Mouse (Mus musculus): Measurements from ENCODE around the gene Clk2. TPM values are rescaled to one million over a fixed set of nuclear protein-coding genes. Genes with fewer than 3 reads are reported as not detected.

Gene Clk2
- polyA plus RNA-seq, 1 experiment from 2014 or later = 26.5 TPM

DNA sequence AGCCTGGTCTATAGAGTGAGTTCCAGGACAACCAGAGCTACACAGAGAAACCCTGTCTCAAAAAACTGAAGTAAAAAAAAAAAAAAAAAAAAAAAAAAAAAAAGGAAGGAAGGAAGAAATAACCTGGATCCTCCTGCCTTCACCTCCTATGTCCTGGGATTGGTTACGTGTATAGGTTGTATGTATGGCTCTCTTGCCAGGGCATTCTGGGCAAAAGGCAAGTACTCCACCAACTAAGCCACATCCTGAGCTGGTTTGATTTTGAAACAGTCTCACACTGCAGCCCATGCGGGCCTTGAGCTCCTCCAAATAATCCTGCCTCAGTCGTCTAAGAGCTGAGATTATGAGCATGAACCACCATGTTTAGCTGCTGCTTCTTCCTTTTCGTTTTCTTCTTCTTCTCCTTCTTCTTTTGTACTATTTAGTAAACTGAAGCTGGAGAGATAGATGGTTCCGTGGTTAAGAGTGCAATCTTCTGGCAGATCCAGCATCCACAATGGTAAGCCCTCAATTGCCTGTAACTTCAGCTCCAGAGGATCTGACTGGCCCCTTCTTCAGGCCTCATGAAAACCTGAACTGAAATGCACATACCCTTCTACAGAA, 851 bp upstream of the Clk2 start:
- no peak overlapping the region for H3K27ac ChIP-seq (ENCODE audit: low read depth, low read length)
- no peak overlapping the region for H3K9ac ChIP-seq (ENCODE audit: low read length)
- 79% methylated on average over 5 of the region's 5 CpGs for WGBS

DNA sequence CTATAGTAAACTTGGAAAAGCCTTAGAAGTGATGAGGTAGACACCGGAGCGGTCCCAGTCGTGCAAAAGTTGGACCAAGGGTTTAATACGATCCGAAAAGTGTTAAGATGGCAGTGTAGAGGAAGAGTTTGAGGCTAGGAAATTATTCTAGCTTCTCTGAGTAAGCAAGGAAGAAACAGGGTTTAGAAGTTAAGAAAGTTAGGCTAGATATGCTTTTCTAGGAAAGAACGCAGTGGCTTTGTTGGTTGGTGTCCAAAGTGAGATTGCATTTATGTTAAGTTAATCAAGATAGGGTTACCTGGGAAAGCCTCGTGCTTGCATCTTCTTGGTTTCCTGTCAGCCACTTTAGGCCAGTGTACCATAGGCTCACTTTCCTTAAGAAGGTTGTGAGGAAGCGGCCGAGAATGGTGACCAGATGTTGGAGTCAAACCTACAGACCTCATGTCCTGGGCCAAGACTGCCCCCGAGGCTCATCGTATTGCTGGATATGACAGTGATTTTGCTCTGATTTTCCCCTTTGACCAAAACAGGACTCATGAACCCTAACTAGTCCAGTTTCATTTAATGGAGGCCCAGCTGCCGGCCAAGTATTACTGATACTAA, 774 bp downstream of the Clk2 start:
- Histone ChIP-seq H3K36me3 (ENCODE audit: control insufficient read depth, insufficient read depth, low read length) (peaks cover 17% of the 10 kb centered on the region), H3K4me2 (ENCODE audit: low read depth) (peak overlapping the region; percentile 83), H3K9me3 (ENCODE audit: control insufficient read depth, low read length) (no peaks in the 10 kb centered on the region), H3K27me3 (ENCODE audit: control insufficient read depth, insufficient read depth, low read length) (no peaks in the 10 kb centered on the region), H3K27ac (ENCODE audit: low read depth, low read length) (peak overlapping the region; percentile 90), H3K4me1 (ENCODE audit: control insufficient read depth, insufficient read depth, low read length) (peaks cover 7% of the 10 kb centered on the region), H3K9ac (ENCODE audit: low read length) (peak overlapping the region; percentile 88), H3K4me3 (ENCODE audit: low read depth, low read length) (peak overlapping the region; percentile 77)
- 24% methylated on average over 12 of the region's 12 CpGs for WGBS
- DNase-seq (ENCODE audit: low spot score) = no peak
- ATAC-seq (ENCODE audit: insufficient read depth, low FRiP score, low TSS enrichment) = no peak

More for the DNA sequence above, 851 bp upstream of the Clk2 start:
- Histone ChIP-seq H3K4me2 (ENCODE audit: low read depth) (peak overlapping the region; percentile 83), H3K4me1 (ENCODE audit: control insufficient read depth, insufficient read depth, low read length) (peaks cover 13% of the 10 kb centered on the region), H3K36me3 (ENCODE audit: control insufficient read depth, insufficient read depth, low read length) (peaks cover 2% of the 10 kb centered on the region), H3K9me3 (ENCODE audit: control insufficient read depth, low read length) (no peaks in the 10 kb centered on the region), H3K4me3 (ENCODE audit: low read depth, low read length) (peak overlapping the region; percentile 77), H3K27me3 (ENCODE audit: control insufficient read depth, insufficient read depth, low read length) (peaks cover 3% of the 10 kb centered on the region; the same call in 1 of the 2 replicates)
- no peak for ATAC-seq (ENCODE audit: insufficient read depth, low FRiP score, low TSS enrichment)
- no peak for DNase-seq (ENCODE audit: low spot score)

DNA sequence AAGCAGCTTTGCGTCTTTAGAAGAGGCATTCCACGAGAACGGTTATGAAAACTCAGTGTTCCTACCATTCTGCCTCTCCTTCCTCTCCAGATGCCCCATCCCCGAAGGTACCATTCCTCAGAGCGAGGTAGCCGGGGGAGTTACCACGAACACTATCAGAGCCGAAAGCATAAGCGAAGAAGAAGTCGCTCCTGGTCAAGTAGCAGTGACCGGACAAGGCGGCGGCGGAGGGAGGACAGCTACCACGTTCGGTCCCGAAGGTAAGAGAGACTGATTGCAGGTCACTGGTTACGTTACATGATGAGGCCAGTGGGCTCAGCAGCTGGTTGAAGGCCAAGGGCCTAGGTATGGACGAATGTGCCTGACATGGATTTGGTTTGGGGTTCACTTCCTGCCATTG, 2.4 kb downstream of the Clk2 start:
- H3K4me2 ChIP-seq (ENCODE audit: low read depth) = no peak overlapping the region

DNA sequence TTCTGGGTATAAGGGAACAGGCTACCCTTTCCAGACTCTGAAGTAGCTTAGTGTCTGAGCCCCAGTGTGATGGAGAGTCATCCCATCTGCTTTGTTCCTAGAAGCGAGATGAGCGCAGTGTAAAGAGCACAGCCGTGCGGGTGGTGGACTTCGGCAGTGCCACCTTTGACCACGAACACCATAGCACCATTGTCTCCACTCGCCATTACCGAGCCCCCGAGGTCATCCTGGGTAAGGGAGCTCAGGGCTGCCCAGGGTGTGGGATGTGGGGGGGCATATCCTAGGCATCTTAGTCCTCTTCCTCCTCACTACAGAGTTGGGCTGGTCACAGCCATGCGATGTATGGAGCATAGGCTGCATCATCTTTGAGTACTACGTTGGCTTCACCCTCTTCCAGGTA, 10.2 kb downstream of the Clk2 start:
- no peak for ATAC-seq (ENCODE audit: insufficient read depth, low FRiP score, low TSS enrichment)
- H3K4me2 ChIP-seq (ENCODE audit: low read depth) = no peak overlapping the region
- DNase-seq (ENCODE audit: low spot score) = no peak
- H3K27me3 ChIP-seq (ENCODE audit: control insufficient read depth, insufficient read depth, low read length) = no peaks in the 10 kb centered on the region
- H3K27ac ChIP-seq (ENCODE audit: low read depth, low read length) = no peak overlapping the region
- no peak overlapping the region for H3K4me3 ChIP-seq (ENCODE audit: low read depth, low read length)
- H3K9me3 ChIP-seq (ENCODE audit: control insufficient read depth, low read length) = no peaks in the 10 kb centered on the region
- no peak overlapping the region for H3K9ac ChIP-seq (ENCODE audit: low read length)
- 94% methylated on average over 11 of the region's 11 CpGs for WGBS
- H3K4me1 ChIP-seq (ENCODE audit: control insufficient read depth, insufficient read depth, low read length) = peaks cover 9% of the 10 kb centered on the region
- H3K36me3 ChIP-seq (ENCODE audit: control insufficient read depth, insufficient read depth, low read length) = peaks cover 32% of the 10 kb centered on the region

More for the DNA sequence above, 2.4 kb downstream of the Clk2 start:
- H3K36me3 ChIP-seq (ENCODE audit: control insufficient read depth, insufficient read depth, low read length) = peaks cover 23% of the 10 kb centered on the region
- H3K4me3 ChIP-seq (ENCODE audit: low read depth, low read length) = no peak overlapping the region
- WGBS = 97% methylated on average over 19 of the region's 19 CpGs
- H3K27ac ChIP-seq (ENCODE audit: low read depth, low read length) = no peak overlapping the region
- no peaks in the 10 kb centered on the region for H3K9me3 ChIP-seq (ENCODE audit: control insufficient read depth, low read length)
- H3K27me3 ChIP-seq (ENCODE audit: control insufficient read depth, insufficient read depth, low read length) = no peaks in the 10 kb centered on the region
- DNase-seq (ENCODE audit: low spot score) = no peak
- H3K9ac ChIP-seq (ENCODE audit: low read length) = no peak overlapping the region
- ATAC-seq (ENCODE audit: insufficient read depth, low FRiP score, low TSS enrichment) = no peak
- peaks cover 7% of the 10 kb centered on the region for H3K4me1 ChIP-seq (ENCODE audit: control insufficient read depth, insufficient read depth, low read length)

DNA sequence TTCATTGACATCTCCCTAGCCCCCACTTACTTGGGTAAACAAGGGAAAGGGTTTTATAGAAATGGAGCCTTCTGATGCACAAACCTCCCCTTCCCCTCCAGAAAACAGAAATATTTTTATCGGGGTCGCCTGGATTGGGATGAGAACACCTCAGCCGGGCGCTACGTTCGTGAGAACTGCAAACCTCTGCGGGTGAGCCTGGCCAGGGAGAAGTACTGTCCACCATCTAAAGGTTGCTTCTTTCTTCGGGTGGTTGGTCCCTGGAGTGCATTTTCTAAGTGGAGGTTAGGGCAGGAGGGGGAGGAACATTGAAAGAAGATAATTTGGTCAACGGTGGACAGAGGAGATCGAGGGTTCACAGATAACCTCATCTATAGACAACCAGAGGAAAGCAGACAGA, 10.9 kb downstream of the Clk2 start:
- no peak overlapping the region for H3K4me3 ChIP-seq (ENCODE audit: low read depth, low read length)
- no peaks in the 10 kb centered on the region for H3K27me3 ChIP-seq (ENCODE audit: control insufficient read depth, insufficient read depth, low read length)
- no peaks in the 10 kb centered on the region for H3K9me3 ChIP-seq (ENCODE audit: control insufficient read depth, low read length)
- WGBS = 92% methylated on average over 10 of the region's 10 CpGs
- H3K9ac ChIP-seq (ENCODE audit: low read length) = no peak overlapping the region
- H3K4me2 ChIP-seq (ENCODE audit: low read depth) = no peak overlapping the region
- DNase-seq (ENCODE audit: low spot score) (no peak), ATAC-seq (ENCODE audit: insufficient read depth, low FRiP score, low TSS enrichment) (no peak)
- peaks cover 9% of the 10 kb centered on the region for H3K4me1 ChIP-seq (ENCODE audit: control insufficient read depth, insufficient read depth, low read length)
- H3K36me3 ChIP-seq (ENCODE audit: control insufficient read depth, insufficient read depth, low read length) = peaks cover 27% of the 10 kb centered on the region
- H3K27ac ChIP-seq (ENCODE audit: low read depth, low read length) = no peak overlapping the region

DNA sequence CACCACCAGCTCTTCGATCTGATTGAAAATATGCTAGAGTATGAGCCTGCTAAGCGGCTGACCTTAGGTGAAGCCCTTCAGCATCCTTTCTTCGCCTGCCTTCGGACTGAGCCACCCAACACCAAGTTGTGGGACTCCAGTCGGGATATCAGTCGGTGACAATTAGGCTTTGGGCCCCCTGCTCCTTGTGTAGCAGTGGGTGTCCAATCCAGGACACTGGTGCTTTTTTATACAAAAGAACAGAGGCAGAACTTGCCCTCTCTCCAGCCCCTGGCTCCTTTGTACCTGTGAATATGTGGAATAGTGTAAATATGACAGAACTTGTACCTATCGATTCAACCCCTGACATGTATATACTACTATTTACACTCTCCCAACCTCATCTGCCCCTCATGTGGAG, 11.8 kb downstream of the Clk2 start:
- Histone ChIP-seq H3K4me3 (ENCODE audit: low read depth, low read length) (no peak overlapping the region), H3K27ac (ENCODE audit: low read depth, low read length) (no peak overlapping the region), H3K27me3 (ENCODE audit: control insufficient read depth, insufficient read depth, low read length) (no peaks in the 10 kb centered on the region), H3K4me2 (ENCODE audit: low read depth) (no peak overlapping the region), H3K36me3 (ENCODE audit: control insufficient read depth, insufficient read depth, low read length) (peaks cover 26% of the 10 kb centered on the region), H3K4me1 (ENCODE audit: control insufficient read depth, insufficient read depth, low read length) (peaks cover 9% of the 10 kb centered on the region), H3K9ac (ENCODE audit: low read length) (no peak overlapping the region), H3K9me3 (ENCODE audit: control insufficient read depth, low read length) (no peaks in the 10 kb centered on the region)
- DNase-seq (ENCODE audit: low spot score) = no peak
- 84% methylated on average over 7 of the region's 7 CpGs for WGBS
- peak; percentile 18; the same call in 1 of the 2 replicates for ATAC-seq (ENCODE audit: insufficient read depth, low FRiP score, low TSS enrichment)

DNA sequence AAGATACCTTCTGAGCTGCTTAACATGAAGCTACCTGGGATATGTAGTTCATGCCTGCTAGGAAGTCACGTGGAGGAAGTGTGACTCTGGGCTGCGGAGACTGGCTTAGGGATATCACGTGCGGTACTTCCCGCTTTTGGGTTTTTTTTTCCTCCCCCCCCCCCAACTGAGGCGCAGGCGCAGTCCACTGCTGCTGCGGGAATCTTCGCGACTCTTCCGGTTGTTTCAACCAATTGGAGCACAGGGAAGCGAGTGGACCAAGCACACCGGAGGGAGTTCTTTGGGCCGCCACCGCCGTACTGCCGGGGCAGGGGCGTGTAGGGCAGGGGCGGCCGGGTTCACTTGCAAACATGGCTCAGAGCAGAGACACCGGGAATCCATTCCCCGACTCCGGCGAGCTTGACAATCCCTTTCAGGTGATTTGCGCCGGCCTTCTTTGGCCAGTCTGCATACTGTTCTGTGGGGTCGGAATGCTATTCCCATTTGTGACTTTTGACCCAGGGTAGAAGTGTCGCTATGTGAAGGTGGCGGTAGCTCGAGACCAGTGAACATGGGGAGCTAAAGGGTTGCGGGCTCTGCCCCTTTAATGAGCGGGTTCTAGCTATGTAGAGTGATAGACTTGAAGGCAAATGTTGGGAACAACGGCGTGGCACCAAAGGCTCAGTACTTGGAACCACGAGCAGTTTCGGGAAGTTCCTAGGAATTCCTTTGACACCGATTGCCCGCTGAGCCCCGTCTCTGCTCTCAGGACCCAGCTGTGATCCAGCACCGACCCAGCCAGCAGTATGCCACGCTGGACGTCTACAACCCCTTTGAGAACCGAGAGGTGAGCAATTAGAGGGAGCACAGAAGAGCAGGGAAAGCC, 12.9 kb downstream of the Clk2 start, which contains the start of gene Scamp3:
Gene Scamp3 (plus strand): TSS at position 232 of the 865 bp plus-strand sequence.
- Histone ChIP-seq H3K4me2 (ENCODE audit: low read depth) (peak within 1 kb of the TSS; percentile 99), H3K9ac (ENCODE audit: low read length) (peak within 1 kb of the TSS; percentile 71), H3K4me1 (ENCODE audit: control insufficient read depth, insufficient read depth, low read length) (peaks cover 9% of the 10 kb centered on the region), H3K9me3 (ENCODE audit: control insufficient read depth, low read length) (no peaks in the 10 kb centered on the region), H3K27me3 (ENCODE audit: control insufficient read depth, insufficient read depth, low read length) (no peaks in the 10 kb centered on the region), H3K4me3 (ENCODE audit: low read depth, low read length) (peak within 1 kb of the TSS; percentile 76), H3K36me3 (ENCODE audit: control insufficient read depth, insufficient read depth, low read length) (peaks cover 29% of the 10 kb centered on the region), H3K27ac (ENCODE audit: low read depth, low read length) (peak within 1 kb of the TSS; percentile 15; the same call in 1 of the 2 replicates)
- ATAC-seq (ENCODE audit: insufficient read depth, low FRiP score, low TSS enrichment) (peak; percentile 95), DNase-seq (ENCODE audit: low spot score) (peak; percentile 96)
- under 1% methylated on average over 43 of the region's 43 CpGs for WGBS

DNA sequence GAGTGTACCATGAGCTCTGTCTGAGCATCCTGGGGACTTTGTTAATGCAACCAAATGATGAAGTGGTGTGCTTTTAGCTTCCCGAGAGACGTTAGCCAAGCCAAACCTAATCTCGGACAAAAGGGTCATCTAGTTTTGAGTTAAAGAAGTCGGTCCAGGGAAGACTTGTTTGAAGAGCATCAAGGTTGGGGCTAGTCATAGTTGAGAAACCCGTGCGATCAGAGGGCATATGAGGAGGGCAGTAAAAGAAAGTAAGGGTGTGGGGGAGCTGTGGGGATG, 13.5 kb downstream of the Clk2 start:
- H3K36me3 ChIP-seq (ENCODE audit: control insufficient read depth, insufficient read depth, low read length) = peaks cover 29% of the 10 kb centered on the region
- ATAC-seq (ENCODE audit: insufficient read depth, low FRiP score, low TSS enrichment) (no peak), DNase-seq (ENCODE audit: low spot score) (no peak)
- whole genome bisulfite sequencing = 12% methylated on average over 6 of the region's 6 CpGs
- H3K9me3 ChIP-seq (ENCODE audit: control insufficient read depth, low read length) = no peaks in the 10 kb centered on the region
- H3K27ac ChIP-seq (ENCODE audit: low read depth, low read length) = peak overlapping the region; percentile 15; the same call in 1 of the 2 replicates
- H3K4me1 ChIP-seq (ENCODE audit: control insufficient read depth, insufficient read depth, low read length) = peaks cover 9% of the 10 kb centered on the region
- no peaks in the 10 kb centered on the region for H3K27me3 ChIP-seq (ENCODE audit: control insufficient read depth, insufficient read depth, low read length)
- H3K4me2 ChIP-seq (ENCODE audit: low read depth) = peak overlapping the region; percentile 99
- peak overlapping the region; percentile 71 for H3K9ac ChIP-seq (ENCODE audit: low read length)
- peak overlapping the region; percentile 76 for H3K4me3 ChIP-seq (ENCODE audit: low read depth, low read length)
